Mouse (Mus musculus): ENCODE data around the gene Ptn.
"Not testable (repeated sequence)": the region's sequence is repeated elsewhere in the genome, so short reads cannot be mapped to it uniquely, and the experiment has no call there.

DNA sequence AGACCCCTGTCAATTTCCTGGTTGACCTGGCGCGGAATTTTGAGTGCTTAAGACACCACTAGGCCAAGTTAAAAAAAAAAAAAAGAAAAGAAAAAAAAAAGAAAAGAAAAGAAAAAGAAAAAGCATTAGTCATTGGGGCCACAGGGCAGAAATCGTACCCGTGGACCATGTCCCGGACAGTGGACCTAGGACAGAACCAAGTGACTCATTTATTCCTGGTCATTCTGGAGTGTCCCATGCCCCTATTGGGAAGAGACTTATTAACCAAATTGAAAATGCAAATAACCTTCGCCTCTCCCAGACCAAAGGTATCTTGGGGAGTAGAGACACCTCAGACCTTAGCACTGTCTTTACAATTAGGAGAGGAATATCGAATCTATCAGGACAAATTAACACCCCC is 80.2 kb downstream of the Ptn start:
- not testable (repeated sequence) for TF ChIP-seq POLR2A (IDR thresholded peaks at IDR 0.05; ENCODE audit: extremely low read depth, insufficient read depth, low read length); CTCF (IDR thresholded peaks at IDR 0.05; ENCODE audit: low read depth, low read length)
